Mouse (Mus musculus) c-Kit-positive CD71-positive TER-119-positive erythroid progenitor cells, embryonic 14.5 days (primary cell): ENCODE results near the gene Ror1.

Source experiments
- DNase-seq: peaks from one replicate; pipeline ENCODE4 v3.0.0-alpha.2; 2013; ENCODE audit warnings: low spot score

Ror1 gene

GRCm38 (mm10) chr4:100488447-100488846 is 392.9 kb downstream of the Ror1 start:
- DNase-seq: no peak
